Mouse (Mus musculus) neutrophil, adult 5-6 weeks (primary cell): ENCODE measurements around the gene Slc25a26. TPM values are rescaled to one million over a fixed set of nuclear protein-coding genes. Genes with fewer than 3 reads are reported as not detected.

Experiments used
- ATAC-seq: fragments of 151-379, 151-347 bp; 2 replicates; pipeline ENCODE4 v1.8.0; 2017; ENCODE audit warnings: mild to moderate bottlenecking, moderate TSS enrichment; ENCODE audit not compliant: insufficient number of reproducible peaks, poor library complexity, low FRiP score, severe bottlenecking; ENCODE audit errors: extremely low read depth
- total RNA-seq: library from RNA; stranded (forward); fragments of 200-1000 nt; gene quantifications from 2 replicates; pipeline ENCODE4 v1.2.3, GENCODE M21; 2017

Slc25a26 gene
- total RNA-seq, 1 experiment from 2014 or later, result 4.4 TPM

- ATAC-seq, result no peak
Observed at GRCm38 (mm10) chr6:94651541-94651940, 151.4 kb downstream of the Slc25a26 start.

GRCm38 (mm10) chr6:94652659-94653213, 152.6 kb downstream of the Slc25a26 start:
- ATAC-seq, result no peak

GRCm38 (mm10) chr6:94653388-94654316, 153.5 kb downstream of the Slc25a26 start:
- no peak for ATAC-seq

Other genes starting within 250 kb of the Slc25a26 start
- gene Magi1, start 216.4 kb upstream of the Slc25a26 start, total RNA-seq, result not detected in 2 replicates
- gene Lrig1, start 199.8 kb downstream of the Slc25a26 start, total RNA-seq, result 1.9 and 2.0 TPM in 2 replicates